Mouse (Mus musculus): ENCODE measurements around the gene Fbxo40. TPM values are rescaled to one million over a fixed set of nuclear protein-coding genes. Genes with fewer than 3 reads are reported as not detected.

The Fbxo40 gene
- polyA plus RNA-seq (2017; shearing (Covaris generic)): 0.49 TPM

DNA sequence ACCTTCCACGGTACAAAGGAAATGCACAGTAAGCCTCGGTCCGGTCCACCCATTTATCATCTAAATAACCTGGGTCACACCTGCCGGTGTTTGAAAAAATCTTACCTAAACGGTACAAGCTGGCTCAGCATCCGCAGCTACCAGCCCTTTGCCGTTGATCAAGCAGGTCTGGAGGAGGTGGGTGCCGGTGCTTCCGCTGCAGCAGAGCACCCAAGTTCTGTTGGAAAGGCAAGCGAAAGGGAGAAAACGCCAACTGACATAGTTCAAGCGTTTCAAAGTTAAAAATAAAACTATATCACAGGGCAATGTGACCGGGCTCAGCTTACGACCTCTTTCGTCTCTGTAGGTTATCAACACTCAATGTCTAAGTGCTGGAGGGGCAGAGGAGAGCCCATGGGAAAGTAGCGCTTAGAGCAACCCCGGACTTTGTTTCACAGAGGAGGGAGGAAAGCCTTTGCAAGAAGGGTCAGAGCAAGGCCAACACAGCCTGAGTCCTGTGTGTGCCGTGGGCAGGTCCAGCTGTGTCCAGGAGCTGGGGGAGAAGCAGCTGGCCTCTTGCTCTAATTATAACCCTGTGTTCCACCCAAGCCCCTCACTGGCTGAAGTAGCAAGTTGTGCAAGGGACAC lies at the start of gene Fbxo40:
Gene Fbxo40 (minus strand): TSS at position 469 of the 627 bp plus-strand sequence.

DNA sequence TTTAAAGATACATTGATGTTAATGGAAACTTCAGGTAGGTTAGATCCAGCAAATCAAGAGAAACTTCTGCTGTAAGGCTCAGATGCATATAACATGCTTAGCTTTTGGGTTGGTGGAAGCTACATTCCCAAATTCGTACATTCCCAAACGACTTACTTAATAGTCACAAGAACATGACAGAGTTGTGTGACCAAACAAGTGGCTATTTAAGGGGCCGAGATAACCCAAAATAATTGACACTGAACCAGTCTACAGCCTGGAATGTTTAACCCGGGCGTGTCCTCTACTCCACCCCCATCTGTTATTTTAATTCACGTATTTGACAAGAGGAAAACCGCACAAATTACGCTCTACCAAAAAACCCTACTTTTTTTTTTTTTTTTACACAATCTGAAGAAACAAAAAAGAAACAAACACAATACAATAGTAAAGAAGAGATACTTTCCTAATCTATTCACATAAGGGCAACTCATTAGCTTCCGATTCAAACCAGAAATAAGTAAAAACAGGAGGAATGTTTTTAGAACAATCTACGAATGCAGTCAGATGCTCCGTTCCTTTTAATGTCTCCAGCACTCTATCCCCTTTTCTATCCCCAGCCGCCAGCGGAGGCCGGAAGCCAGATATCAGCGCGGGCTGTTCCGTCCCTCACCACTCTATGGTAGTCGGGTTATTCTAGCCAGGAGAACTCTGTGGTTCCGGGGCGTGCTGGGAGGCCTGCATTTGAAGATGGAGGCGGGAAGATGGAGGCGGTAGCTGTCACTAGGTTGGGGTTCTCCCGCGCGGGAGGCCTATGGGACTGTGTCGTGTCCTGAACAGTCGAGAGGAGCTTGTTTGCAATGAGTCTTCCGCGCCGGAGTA lies 21.0 kb upstream of the Fbxo40 start, which contains the start of gene Polq:
Gene Polq (plus strand): TSS at position 726 of the 861 bp plus-strand sequence.

DNA sequence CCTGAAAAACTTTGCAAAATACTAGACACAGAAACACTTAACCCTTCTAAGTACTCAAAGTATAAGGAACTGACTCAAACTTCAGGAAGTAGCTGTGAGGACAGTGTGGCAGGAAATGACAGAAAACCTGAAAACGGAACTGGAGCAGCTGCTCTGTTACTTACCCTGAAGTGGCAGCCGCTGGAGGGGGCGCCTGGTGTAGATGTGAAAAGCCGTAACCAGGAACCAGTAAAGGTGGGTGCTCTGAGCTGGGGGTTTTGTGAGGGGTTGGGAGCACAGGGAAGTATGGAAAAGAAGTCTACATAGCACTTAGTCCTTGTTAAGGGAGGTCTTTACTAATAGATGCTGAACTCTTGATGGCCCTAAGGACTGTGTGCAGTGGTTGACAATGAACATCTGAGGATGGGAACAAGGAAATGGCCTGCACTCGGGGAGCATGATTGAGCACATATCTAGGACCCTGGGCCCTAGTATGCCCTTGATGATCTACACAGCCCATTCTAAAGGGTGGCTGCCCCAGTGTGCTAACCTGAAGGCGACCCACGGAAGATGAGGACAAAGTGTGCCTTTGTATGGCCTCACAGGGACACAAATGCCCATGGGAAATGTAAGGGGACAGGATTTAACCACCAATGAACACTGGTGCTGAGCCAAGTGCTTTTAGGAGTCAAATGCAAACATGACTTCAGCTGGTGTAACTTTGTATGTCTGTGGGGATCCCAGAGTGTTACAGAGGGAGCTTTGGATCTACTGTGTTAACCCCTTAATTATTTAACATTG lies 55.2 kb downstream of the Fbxo40 start, which contains the start of gene Hcls1:
Gene Hcls1 (plus strand): TSS at position 143 of the 780 bp plus-strand sequence.

Other genes starting within 250 kb of the Fbxo40 start
- gene Slc15a2, start 205.5 kb downstream of the Fbxo40 start, polyA plus RNA-seq (2017; shearing (Covaris generic)): 1.2 TPM
- gene Iqcb1, start 162.1 kb downstream of the Fbxo40 start, polyA plus RNA-seq (2017; shearing (Covaris generic)): 16.1 TPM
- 0.75 TPM for gene Eaf2, start 115.5 kb downstream of the Fbxo40 start, polyA plus RNA-seq (2017; shearing (Covaris generic))
- 39.5 TPM for gene Golgb1, start 115.3 kb downstream of the Fbxo40 start, polyA plus RNA-seq (2017; shearing (Covaris generic))
- 178 TPM for gene Hcls1, start 55.5 kb downstream of the Fbxo40 start, polyA plus RNA-seq (2017; shearing (Covaris generic))
- gene Polq, start 21.3 kb upstream of the Fbxo40 start, polyA plus RNA-seq (2017; shearing (Covaris generic)): 1.2 TPM